Mouse (Mus musculus): ENCODE results near the gene Csnk2a1.

GRCm38 (mm10) chr2:152313926-152314325 lies 87.3 kb downstream of the Csnk2a1 start:
- no peak for TF ChIP-seq E2F4 (IDR thresholded peaks at IDR 0.05; ENCODE audit: insufficient read depth)
- no peak for TF ChIP-seq POLR2A (IDR thresholded peaks at IDR 0.05; ENCODE audit: insufficient read length, low read depth)
- no peak for TF ChIP-seq CEBPB (IDR thresholded peaks at IDR 0.05; ENCODE audit: insufficient read depth, poor library complexity, severe bottlenecking)
- no peak for TF ChIP-seq MAX (IDR thresholded peaks at IDR 0.05; ENCODE audit: low read depth)
- TF ChIP-seq USF1 (IDR thresholded peaks at IDR 0.05; ENCODE audit: low read depth): no peak
- no peak for TF ChIP-seq POLR2AphosphoS2 (IDR thresholded peaks at IDR 0.05; ENCODE audit: insufficient read length, low read depth)
- no peak for TF ChIP-seq MYOD1 (IDR thresholded peaks at IDR 0.05; ENCODE audit: control insufficient read depth in 1 of 3, insufficient read length in 2 of 3, low read depth in 2 of 3)
- TF ChIP-seq MYOG (IDR thresholded peaks at IDR 0.05; ENCODE audit: control insufficient read depth in 1 of 3, insufficient read depth in 1 of 3, insufficient read length in 2 of 3, low read depth in 2 of 3): no peak
- no peak for TF ChIP-seq REST (IDR thresholded peaks at IDR 0.05; ENCODE audit: insufficient read depth, insufficient read length)
- no peak for TF ChIP-seq TCF12 (IDR thresholded peaks at IDR 0.05; ENCODE audit: insufficient read depth, poor library complexity, severe bottlenecking)
